Mouse (Mus musculus) limb, embryonic 14.5 days (tissue): ENCODE measurements around the gene Inpp5b. TPM values are rescaled to one million over a fixed set of nuclear protein-coding genes. Genes with fewer than 3 reads are reported as not detected.
A peak's percentile ranks its signal among the peaks of the same experiment; 100 is the strongest.

Experiments
- ATAC-seq: fragments of 200-750 bp; cut with Nextera tagmentation; 2 replicates; pipeline ENCODE4 v1.8.0; 2017; ENCODE audit warnings: low read depth, moderate number of reproducible peaks, moderate TSS enrichment; ENCODE audit not compliant: low FRiP score
- DNase-seq: peaks from one replicate; pipeline ENCODE4 v3.0.0-alpha.2; 2015; ENCODE audit warnings: low spot score
- H3K27ac ChIP-seq: fragments of 300-500 bp; sonication (generic); replicated peaks from 2 replicates; pipeline ENCODE4 v1.5.1; 2014; ENCODE audit warnings: low read depth, mild to moderate bottlenecking, low read length, moderate library complexity, mixed read lengths
- H3K27me3 ChIP-seq: fragments of 300-500 bp; sonication (generic); 2 replicates; pipeline ENCODE4 v1.6.1; 2014; ENCODE audit warnings: low read length, mixed read lengths; ENCODE audit not compliant: control insufficient read depth, insufficient read depth
- H3K36me3 ChIP-seq: fragments of 300-500 bp; sonication (generic); 2 replicates; pipeline ENCODE4 v1.6.1; 2014; ENCODE audit warnings: mild to moderate bottlenecking, low read length, moderate library complexity, mixed read lengths; ENCODE audit not compliant: control insufficient read depth, insufficient read depth
- H3K4me1 ChIP-seq: fragments of 300-500 bp; sonication (generic); 2 replicates; pipeline ENCODE4 v1.6.1; 2014; ENCODE audit warnings: antibody characterized with exemption, low read length, mixed read lengths; ENCODE audit not compliant: control insufficient read depth, insufficient read depth
- H3K4me2 ChIP-seq: fragments of 300-500 bp; sonication (generic); replicated peaks from 2 replicates; pipeline ENCODE4 v1.6.1; 2014; ENCODE audit warnings: low read depth, mild to moderate bottlenecking, low read length, moderate library complexity; ENCODE audit not compliant: severe bottlenecking
- H3K4me3 ChIP-seq: fragments of 300-500 bp; sonication (generic); replicated peaks from 2 replicates; pipeline ENCODE4 v1.5.1; 2014; ENCODE audit warnings: low read length
- H3K9ac ChIP-seq: fragments of 300-500 bp; sonication (generic); 2 replicates; pipeline ENCODE4 v1.6.1; 2014; ENCODE audit warnings: mild to moderate bottlenecking, low read depth, low read length, moderate library complexity; ENCODE audit not compliant: severe bottlenecking
- H3K9me3 ChIP-seq: fragments of 300-500 bp; sonication (generic); 2 replicates; pipeline ENCODE4 v1.6.1; 2016; ENCODE audit warnings: low read length; ENCODE audit not compliant: control insufficient read depth
- POLR2A ChIP-seq: fragments of 200-500 bp; IDR thresholded peaks from 2 replicates; pipeline ENCODE4 v1.8.0; 2012; ENCODE audit warnings: inconsistent platforms, mild to moderate bottlenecking, moderate library complexity, borderline replicate concordance; ENCODE audit not compliant: insufficient read depth, insufficient read length; ENCODE audit errors: extremely low read depth
- WGBS: fragments of 180-500 bp; shearing (Covaris S2); extraction: QIAGEN DNeasy Blood & Tissue Kit; methylation state at CpG from one replicate; pipeline ENCODE4 v1.1.7; 2014; 5-methylcytosine and 5-hydroxymethylcytosine counted together
- polyA plus RNA-seq, 2 experiments: library from polyadenylated mRNA; depleted of rRNA in 1 of 2; stranded (reverse) in 1 of 2; unstranded in 1 of 2; fragments of >200 nt; fragmentation: Nextera tagmentation in 1 of 2; extraction: Ambion mirVana in 1 of 2; gene quantifications; 2 replicates each; pipeline versions ENCODE4 v1.2.1 to v1.2.3; 2012 to 2014

The Inpp5b gene
- polyA plus RNA-seq, 2 experiments: 28.3 to 44.3 TPM

GRCm38 (mm10) chr4:124811347-124811975, 69.8 kb downstream of the Inpp5b start:
- 81% methylated on average over 9 of the region's 9 CpGs for WGBS
- H3K27ac ChIP-seq: no peak overlapping the region
- H3K36me3 ChIP-seq: peaks cover 35% of the 10 kb centered on the region

DNA sequence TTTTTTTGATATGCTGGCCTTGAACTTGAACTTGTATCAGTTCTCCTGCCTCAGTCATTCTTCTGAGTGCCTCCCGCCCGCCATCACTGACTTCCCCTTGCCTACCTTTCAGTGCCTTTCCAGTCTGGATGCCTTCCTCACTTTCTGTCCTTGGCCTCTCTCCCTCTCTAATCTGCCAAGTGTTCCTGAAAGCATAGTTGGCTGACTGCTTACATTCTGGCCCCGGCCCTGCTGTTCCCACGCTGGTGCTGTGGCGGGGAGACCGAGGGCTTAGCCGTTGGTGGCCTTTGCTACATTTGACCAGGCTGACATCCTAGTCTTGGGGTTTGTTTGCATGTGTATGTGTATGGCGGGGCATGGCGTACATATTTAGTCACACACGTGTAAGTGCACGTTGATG, 74.3 kb downstream of the Inpp5b start:
- ATAC-seq: no peak
- Histone ChIP-seq H3K27me3 (no peaks in the 10 kb centered on the region), H3K4me3 (no peak overlapping the region), H3K9me3 (no peaks in the 10 kb centered on the region), H3K9ac (no peak overlapping the region), H3K36me3 (peaks cover 38% of the 10 kb centered on the region), H3K4me2 (no peak overlapping the region), H3K4me1 (no peaks in the 10 kb centered on the region), H3K27ac (no peak overlapping the region)
- DNase-seq: no peak
- WGBS: 94% methylated on average over 11 of the region's 11 CpGs
- TF ChIP-seq POLR2A: no peak

More at GRCm38 (mm10) chr4:124811347-124811975, 69.8 kb downstream of the Inpp5b start:
- Histone ChIP-seq H3K4me1 (no peaks in the 10 kb centered on the region), H3K27me3 (no peaks in the 10 kb centered on the region), H3K4me3 (no peak overlapping the region), H3K9me3 (no peaks in the 10 kb centered on the region), H3K4me2 (no peak overlapping the region), H3K9ac (no peak overlapping the region)
- DNase-seq (no peak), ATAC-seq (no peak)
- TF ChIP-seq POLR2A: no peak

GRCm38 (mm10) chr4:124817803-124818202, 76.2 kb downstream of the Inpp5b start:
- H3K4me3 ChIP-seq: no peak overlapping the region
- H3K36me3 ChIP-seq: peaks cover 42% of the 10 kb centered on the region
- DNase-seq (peak; percentile 9), ATAC-seq (no peak)
- no peaks in the 10 kb centered on the region for H3K4me1 ChIP-seq
- WGBS: 25% methylated on average over 6 of the region's 6 CpGs
- no peak overlapping the region for H3K27ac ChIP-seq
- no peaks in the 10 kb centered on the region for H3K27me3 ChIP-seq
- no peaks in the 10 kb centered on the region for H3K9me3 ChIP-seq
- no peak overlapping the region for H3K4me2 ChIP-seq
- TF ChIP-seq POLR2A: no peak
- no peak overlapping the region for H3K9ac ChIP-seq

DNA sequence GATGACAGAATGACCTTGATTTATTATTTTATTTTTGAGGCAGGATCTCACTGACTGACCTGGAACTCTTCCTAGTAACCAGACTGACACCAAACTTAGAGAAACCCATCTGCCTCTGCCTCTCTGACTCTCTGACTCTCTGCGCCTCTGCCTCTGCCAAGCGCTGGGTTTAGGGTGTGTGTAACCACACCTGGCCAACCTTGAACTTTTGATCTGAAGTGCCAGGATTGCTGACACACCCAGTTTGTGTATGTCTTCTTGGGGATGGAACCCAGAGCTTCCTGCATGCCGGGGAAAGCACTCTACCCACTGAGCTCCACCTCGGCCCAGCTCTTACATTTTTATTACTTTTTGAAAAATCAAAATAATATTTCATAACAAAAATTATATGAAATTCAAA, 77.2 kb downstream of the Inpp5b start:
- H3K4me1 ChIP-seq: no peaks in the 10 kb centered on the region
- no peak for ATAC-seq
- H3K9ac ChIP-seq: no peak overlapping the region
- H3K36me3 ChIP-seq: peaks cover 47% of the 10 kb centered on the region
- no peak overlapping the region for H3K4me3 ChIP-seq
- WGBS: 93% methylated on average over 4 of the region's 4 CpGs
- H3K27ac ChIP-seq: no peak overlapping the region
- H3K27me3 ChIP-seq: no peaks in the 10 kb centered on the region
- no peaks in the 10 kb centered on the region for H3K9me3 ChIP-seq
- no peak for TF ChIP-seq POLR2A
- DNase-seq: no peak
- H3K4me2 ChIP-seq: no peak overlapping the region

- DNase-seq (no peak), ATAC-seq (no peak)
- Histone ChIP-seq H3K27ac (no peak overlapping the region), H3K4me3 (no peak overlapping the region), H3K9me3 (no peaks in the 10 kb centered on the region), H3K36me3 (peaks cover 76% of the 10 kb centered on the region), H3K4me2 (no peak overlapping the region), H3K27me3 (no peaks in the 10 kb centered on the region), H3K4me1 (no peaks in the 10 kb centered on the region), H3K9ac (no peak overlapping the region)
- 97% methylated on average over 6 of the region's 6 CpGs for whole genome bisulfite sequencing
- no peak for TF ChIP-seq POLR2A
These were observed 83.3 kb downstream of the Inpp5b start for GRCm38 (mm10) chr4:124824967-124825366.
